Mouse (Mus musculus) retina, postnatal 7 days (tissue): ENCODE results near the gene Gm42878.
"Not testable (repeated sequence)": the region's sequence is repeated elsewhere in the genome, so short reads cannot be mapped to it uniquely, and the experiment has no call there.

Experiments
- DNase-seq: peaks from one replicate; pipeline ENCODE4 v3.0.0-alpha.2; 2012; ENCODE audit warnings: low read depth, low spot score

The Gm42878 gene

GRCm38 (mm10) chr5:121564468-121564895 is 19.2 kb upstream of the Gm42878 start:
- DNase-seq = peak; percentile 66

GRCm38 (mm10) chr5:121562436-121562835 is 17.2 kb upstream of the Gm42878 start:
- DNase-seq = no peak

- DNase-seq = no peak
These were observed 3.9 kb upstream of the Gm42878 start for GRCm38 (mm10) chr5:121549196-121549595.

- DNase-seq = no peak
These were observed 1.8 kb upstream of the Gm42878 start for GRCm38 (mm10) chr5:121547084-121547483.

DNA sequence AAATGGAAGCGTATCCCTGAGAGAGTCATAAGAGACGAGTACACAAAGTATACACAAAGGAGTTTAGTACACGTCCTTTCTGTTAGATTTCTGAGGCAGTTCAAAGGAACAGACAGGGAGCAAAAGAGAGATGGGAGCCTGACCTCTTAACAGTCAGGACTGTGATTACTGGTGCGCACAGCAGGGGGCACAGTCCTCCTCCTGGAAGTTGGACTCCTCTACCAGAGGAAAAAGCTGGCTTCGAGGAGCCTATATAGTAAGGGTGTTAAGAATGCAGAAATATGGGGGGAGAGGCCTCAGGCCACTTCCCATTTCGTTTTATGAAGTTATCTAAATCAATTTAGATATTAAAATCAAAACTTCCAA is 1.2 kb upstream of the Gm42878 start:
- no peak for DNase-seq

DNA sequence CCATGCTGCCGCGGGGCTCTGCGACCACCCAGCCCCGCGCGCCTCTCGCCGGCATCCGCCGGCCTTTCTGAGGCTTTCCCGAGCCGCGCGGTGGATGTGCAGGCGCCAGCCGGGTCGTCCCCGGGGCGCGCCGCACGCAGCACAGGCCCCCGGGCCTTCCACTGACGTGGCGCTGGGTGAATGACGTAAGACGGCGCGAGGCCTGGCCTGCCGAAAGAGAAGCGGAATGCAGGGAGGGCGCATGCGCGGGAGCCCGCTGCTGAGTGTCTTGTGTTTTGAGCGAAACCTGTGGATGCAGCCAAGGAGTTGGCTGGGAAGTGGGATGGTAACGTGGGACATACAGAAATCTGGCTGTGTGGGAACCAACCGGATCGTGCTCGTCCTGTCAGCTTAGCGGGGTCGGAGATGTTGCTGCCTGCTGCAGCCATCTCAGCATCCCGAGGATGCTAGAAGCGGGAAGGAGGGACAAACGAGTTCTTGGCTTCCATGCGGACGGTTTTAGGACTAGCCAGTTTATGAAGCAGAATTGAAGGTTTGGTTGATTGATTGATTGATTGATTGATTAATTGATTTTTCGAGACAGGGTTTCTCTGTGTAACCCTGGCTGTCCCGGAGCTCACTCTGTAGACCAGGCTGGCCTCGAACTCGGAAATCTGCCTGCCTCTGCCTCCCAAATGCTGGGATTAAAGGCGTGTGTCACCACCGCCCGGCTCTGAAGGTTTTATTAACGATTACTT is 679 bp upstream of the Gm42878 start, which contains the start of gene Mapkapk5:
Gene Mapkapk5 (minus strand): TSS at position 113 of the 737 bp plus-strand sequence.
- peak; percentile 93 for DNase-seq

DNA sequence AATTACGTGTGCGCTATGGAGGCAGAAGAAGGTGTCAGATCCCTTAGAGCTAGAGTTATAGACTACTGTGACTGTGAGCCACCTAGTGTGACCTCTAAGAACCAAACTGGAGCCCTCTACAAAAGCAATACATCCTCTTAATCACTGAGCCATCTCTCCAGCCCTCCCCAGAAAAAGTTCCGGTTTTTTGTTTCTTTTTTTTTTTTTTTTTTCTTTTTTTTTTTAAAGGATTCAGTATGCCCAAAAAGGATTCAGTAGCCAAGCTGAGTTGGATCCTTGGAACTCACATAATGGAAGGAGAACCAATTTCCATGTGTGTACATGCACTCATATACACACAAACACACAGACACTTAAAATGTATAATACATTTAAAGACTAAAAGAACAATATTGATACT is 1.9 kb downstream of the Gm42878 start:
- DNase-seq = no peak

GRCm38 (mm10) chr5:121541235-121541634 is 4.0 kb downstream of the Gm42878 start:
- DNase-seq = no peak

- no peak for DNase-seq
These were observed 5.2 kb downstream of the Gm42878 start for GRCm38 (mm10) chr5:121540066-121540465.

GRCm38 (mm10) chr5:121537588-121537987 is 7.7 kb downstream of the Gm42878 start:
- no peak for DNase-seq

DNA sequence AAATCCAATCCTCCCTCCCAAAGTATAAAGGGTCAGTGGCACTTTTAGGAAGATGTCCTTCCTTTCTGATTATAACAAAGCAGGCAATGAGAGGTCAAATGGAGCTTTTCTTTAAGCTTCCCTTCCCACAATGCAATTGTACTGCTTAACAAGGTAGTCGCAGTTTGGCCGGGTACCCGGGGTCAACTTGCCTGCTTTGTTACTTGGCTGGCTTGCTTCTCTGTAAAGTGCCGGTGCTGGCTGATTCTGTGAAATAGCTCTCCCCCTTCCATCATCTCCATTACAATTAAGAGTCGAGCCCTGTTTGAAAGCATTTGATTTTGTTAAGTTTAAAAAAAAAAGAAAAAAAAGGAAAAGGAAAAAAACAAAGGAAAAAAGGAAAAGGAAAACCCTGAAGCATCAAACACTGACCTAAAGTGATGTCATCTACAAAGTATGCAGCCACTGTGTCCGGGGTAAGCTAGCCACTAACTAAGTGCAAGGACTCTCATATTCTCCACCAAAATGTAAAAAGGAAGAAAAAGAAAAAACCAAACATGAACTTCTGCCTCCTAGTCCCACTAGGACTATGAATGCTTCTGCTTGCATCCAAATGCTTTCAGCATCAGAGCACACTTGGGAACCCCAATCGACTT is 8.2 kb downstream of the Gm42878 start:
- no peak for DNase-seq

DNA sequence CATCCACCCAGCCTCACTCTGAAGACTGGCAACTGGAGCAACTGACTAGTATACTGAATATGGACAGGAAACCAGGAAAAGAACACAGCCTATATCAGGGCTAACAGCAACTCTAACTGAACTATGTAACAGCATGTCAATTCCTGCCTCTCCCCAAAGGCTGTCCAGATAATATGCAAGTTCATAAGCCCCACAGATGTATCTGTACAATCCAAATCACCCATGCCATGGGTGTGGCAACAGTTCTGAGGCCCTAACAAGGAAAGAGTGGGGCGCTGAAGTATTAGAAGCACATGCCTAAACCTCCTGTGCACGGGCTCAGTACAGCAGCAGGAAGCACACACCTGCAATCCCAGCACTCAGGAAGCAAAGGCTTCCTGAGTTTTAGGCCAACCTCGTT is 10.2 kb downstream of the Gm42878 start:
- DNase-seq = no peak

DNA sequence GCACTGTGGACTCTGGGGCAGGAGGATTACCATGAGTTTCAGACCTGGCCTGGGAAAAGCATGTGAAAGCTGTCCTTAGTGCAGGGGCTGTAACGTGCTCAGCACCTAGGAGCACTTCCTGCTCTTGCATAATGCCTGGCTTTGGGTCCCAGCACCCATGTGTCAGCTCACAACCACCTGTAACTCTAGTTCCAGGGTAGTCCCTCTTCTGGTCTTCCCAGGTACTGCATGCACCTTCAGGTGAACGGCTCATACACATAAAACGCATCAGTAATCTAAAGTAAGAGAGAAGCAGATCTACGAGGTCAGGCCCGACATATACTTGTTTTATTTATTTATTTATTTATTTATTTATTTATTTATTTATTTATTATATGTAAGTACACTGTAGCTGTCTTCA is 10.8 kb downstream of the Gm42878 start:
- DNase-seq = no peak

GRCm38 (mm10) chr5:121526961-121527360 is 18.3 kb downstream of the Gm42878 start:
- DNase-seq = no peak

- DNase-seq = no peak
These were observed 18.8 kb downstream of the Gm42878 start for GRCm38 (mm10) chr5:121526526-121526925.

DNA sequence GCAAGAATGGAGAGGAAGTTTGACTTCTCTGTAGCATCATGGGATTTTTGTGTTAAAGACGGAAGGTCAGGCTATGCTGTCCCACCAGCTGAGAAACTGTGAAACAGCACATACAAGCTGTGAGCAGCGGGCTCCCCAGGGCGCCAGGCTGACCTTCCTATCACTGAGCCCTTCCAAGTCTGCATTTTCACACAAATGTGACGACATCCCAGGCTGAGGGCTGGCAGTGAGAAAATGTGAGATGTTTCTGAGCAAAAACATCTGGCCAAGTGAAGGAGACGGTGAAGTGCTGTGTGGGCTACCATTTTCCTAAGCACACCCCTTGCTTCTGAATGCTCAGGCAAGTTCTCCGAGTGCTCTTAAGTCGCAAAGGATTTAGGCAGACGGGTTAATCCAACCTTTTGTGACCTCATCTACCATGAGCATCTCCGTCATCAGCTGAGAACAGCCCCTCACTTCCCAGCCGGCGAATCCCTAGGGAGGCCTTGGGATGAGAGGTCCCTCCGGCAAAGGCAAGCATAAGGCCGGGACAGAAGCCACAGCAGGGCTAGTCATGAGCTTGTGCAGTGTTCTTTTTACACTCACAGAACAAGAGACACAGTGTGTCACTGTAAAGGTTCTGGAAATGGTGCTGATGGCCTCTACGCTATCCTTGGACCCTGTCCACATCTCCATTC is 19.4 kb downstream of the Gm42878 start:
- no peak for DNase-seq

- DNase-seq = not testable (repeated sequence)
These were observed 25.5 kb downstream of the Gm42878 start for GRCm38 (mm10) chr5:121519758-121520157.

GRCm38 (mm10) chr5:121518983-121519382 is 26.3 kb downstream of the Gm42878 start:
- DNase-seq = no peak

DNA sequence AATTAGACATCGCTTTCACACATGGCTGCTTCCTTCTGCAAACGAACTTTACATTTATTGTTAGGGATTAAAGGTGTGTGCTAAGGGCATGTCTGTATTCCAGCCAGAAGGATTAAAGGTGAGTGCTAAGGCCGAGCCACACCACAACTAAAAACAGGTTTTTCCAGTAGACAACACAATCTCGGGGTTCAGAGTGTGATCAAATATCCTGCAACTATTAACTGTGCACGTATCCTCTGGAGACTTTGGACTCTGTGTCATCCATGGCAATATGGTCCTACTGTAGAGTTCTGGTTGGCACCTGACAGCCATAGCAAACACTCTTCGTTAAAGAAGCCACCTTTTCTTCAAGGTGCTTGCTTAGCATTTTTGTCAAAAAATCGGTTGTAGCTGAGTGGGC is 35.3 kb downstream of the Gm42878 start:
- DNase-seq = no peak

GRCm38 (mm10) chr5:121506846-121507245 is 38.4 kb downstream of the Gm42878 start:
- no peak for DNase-seq

GRCm38 (mm10) chr5:121503231-121503630 is 42.1 kb downstream of the Gm42878 start, which contains the start of gene Adam1b:
TSS of gene Adam1b (minus strand) at chr5:121503435.
- no peak for DNase-seq

DNA sequence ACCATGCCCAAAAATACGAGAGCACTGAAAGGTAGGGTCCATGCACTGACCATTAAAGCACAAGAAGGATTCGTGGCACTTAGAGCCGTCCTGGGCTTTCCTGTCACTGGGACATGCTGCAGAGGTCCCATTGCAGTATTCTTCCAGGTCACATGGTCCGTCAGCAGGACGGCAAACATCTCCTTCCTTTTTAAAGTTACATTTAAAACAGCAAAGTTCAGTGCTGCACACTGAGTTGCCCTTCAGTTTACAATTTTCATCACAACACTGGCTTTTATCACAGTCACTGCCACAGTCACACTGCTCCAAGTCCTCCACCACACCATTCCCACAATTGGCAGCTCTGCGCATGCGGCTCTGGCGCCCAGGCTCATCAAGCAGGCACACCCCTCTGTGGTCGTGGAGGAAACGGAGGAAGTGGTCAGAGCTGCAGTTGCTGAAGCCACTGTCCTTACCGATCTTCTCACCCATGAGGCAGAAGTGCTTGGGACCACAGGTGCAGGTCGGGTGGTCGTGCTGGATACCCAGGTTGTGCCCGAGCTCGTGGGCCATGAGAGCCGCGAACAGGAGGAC is 43.8 kb downstream of the Gm42878 start:
- DNase-seq = not testable (repeated sequence)
